Mouse (Mus musculus) heart, embryonic 14.5 days (tissue): ENCODE results near the gene Nom1. TPM values are rescaled to one million over a fixed set of nuclear protein-coding genes. Genes with fewer than 3 reads are reported as not detected.

Source experiments
- polyA plus RNA-seq: library from polyadenylated mRNA; unstranded; fragments of >200 nt; fragmentation: Nextera tagmentation; extraction: Ambion mirVana; gene quantifications from 2 replicates; pipeline ENCODE4 v1.2.1, GENCODE M21; 2014

The Nom1 gene
- polyA plus RNA-seq, 1 experiment from 2014 or later = 13.1 TPM

Other genes starting within 250 kb of the Nom1 start
- gene Rnf32, start 238.7 kb upstream of the Nom1 start, polyA plus RNA-seq = 1.9 and 2.3 TPM in 2 replicates
- gene Lmbr1, start 56.3 kb upstream of the Nom1 start, polyA plus RNA-seq = 19.7 and 21.2 TPM in 2 replicates
- not detected in 2 replicates for gene Mnx1, start 43.8 kb downstream of the Nom1 start, polyA plus RNA-seq
- gene Ube3c, start 134.6 kb downstream of the Nom1 start, polyA plus RNA-seq = 34.6 and 37.5 TPM in 2 replicates